Mouse (Mus musculus) fat pad, adult 2 months (tissue): Measurements from ENCODE around the gene Atp6ap1.

Source experiments
- DNase-seq: peaks from one replicate; pipeline ENCODE4 v3.0.0-alpha.2; 2011; ENCODE audit warnings: low read depth, low spot score; ENCODE audit errors: extremely low read depth

Gene Atp6ap1

DNA sequence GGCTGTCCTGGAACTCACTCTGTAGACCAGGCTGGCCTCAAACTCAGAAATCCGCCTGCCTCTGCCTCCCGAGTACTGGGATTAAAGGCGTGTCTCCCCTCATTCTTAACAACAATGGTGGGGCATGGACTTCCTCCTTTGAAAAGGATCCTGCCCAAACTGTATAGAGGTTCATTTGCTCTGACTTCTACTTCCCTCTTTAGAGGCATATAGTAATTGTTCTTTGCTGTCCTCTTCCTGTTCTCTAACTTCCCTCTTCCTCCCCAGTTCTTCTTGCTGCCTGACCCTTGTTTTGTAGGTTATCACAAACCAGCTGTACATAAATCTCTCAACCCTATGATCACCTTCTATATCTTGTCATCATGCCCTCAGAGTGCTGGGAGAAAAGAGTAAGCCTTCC, 2.8 kb downstream of the Atp6ap1 start:
- DNase-seq = no peak

DNA sequence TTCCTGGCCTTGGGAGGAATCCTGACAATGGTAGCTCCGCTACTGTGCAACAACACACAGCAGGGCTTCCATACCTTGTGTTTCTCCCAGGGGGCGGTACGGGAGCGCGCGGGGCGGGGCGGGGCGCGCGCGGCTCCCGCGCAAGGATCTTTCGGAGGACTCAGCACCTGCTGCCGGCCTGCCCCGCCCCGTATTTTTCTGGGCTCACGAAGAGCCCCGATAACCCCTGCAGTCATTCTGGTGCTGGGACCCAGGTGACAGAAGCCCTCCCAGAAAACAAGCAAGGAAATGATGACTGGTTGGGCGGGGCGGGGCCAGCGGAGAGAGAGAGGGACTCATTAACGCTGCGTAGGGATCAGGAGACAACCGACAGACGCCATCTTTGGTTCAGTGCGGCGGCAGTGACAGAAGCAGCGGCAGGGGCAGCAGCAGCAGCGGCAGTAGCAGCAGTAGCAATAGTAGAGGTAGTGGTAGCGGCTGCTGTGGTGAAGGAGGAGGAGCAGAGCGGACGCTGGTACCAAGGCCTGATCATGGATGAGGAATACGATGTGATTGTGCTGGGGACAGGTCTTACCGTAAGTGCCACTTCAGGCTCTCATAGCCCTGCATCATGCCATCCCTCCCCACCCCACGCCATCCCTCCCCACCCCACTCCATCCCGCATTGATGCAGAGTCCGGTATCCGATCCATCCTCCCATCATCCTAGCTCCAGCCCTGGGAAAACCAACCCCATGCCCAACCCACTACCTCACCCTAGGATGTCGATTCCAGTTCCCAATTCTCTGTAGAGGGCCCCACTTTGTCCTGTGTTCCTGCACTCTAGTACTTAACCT, 8.2 kb downstream of the Atp6ap1 start, which contains the start of gene Gdi1:
Gene Gdi1, plus strand, starts transcription at position 132 of the 834 bp plus-strand sequence.
- no peak for DNase-seq

DNA sequence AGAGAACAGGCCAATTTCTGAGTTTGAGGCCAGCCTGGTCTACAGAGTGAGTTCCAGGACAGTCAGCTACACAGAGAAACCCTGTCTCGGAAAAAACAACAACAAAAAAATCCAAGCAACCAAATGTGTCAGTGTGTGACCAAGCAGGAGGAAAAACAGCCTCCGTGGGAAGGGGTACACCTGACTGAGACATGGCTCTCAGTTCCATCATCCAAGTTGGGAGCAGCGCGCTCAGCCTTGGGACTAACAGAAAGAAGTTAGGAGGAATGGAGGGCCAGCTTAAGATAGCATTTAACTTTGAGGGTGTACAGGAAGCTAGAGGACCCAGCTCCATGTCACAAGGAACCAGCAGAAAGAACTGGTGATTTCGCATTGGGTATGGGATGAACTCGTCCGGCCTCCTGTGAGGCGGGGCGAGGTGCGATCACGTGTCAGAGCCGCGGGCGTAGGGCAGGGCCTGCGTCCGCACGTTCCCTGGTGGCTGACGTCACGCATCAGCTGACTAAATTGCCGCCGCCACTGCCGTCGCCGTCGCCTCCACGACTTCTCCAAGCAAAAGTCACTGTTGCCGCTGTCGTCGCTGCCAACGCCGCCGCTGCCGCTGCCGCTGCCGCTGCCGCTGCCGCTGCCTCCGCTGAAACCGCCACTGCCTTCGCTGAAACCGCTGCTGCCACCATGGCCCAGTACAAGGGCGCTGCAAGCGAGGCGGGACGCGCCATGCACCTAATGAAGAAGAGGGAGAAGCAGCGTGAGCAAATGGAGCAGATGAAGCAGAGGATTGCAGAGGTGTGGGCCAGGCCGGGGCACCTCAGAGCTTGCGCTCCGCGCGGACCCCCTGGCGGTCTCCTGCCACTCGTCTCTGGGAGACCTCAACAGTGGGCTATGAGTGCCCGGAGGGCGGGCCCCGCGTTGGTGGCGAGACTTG, 15.9 kb downstream of the Atp6ap1 start, which contains the start of gene Fam50a:
Gene Fam50a, plus strand, starts transcription at position 494 of the 925 bp plus-strand sequence.
- no peak for DNase-seq

DNA sequence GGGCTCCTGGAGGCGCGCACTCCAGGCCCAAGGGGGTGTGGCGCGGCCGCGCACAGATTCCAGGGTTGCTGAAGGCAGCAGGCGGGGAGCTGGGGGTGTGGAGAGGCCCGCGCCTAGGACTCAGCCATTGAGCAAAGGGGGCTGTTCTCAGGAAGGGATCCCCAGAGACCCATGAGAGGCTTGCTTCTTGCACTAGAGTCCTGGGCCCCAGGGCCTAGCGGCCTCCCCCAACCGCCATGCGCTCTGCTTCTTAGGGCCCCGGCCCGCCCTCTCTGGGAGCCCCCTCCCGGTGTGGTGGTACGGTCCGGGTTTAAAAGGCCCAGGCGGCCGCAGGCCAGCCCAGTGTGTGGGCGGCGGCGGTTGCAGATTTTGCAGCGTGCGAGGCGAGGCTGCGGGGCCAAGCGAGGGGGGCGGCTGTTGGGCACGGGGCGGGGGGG, 31.8 kb downstream of the Atp6ap1 start, which contains the start of gene Plxna3:
Gene Plxna3, plus strand, starts transcription at position 342 of the 437 bp plus-strand sequence.
- no peak for DNase-seq

DNA sequence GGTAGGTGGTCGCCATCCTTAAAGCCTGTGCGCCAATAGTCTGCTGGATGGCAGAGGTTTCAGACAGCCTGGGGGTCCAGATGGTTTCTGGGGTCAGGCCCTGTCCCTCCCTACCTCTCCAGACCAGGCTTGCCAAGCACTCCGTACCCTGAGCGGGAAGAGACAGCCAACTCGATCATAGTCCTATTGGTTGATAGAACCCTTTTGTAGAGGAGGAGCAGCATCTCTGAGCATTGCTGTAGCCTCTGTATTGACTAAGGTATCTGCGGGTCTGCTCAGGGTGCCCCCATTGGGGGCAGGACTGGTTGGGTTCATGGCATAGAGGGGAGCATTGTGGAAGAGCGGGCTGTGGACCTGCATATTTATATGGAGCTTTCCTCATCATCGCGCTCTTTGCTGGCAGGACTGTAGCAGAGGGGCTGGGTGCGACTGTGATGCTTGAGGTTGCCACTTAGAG, 32.3 kb downstream of the Atp6ap1 start:
- no peak for DNase-seq

DNA sequence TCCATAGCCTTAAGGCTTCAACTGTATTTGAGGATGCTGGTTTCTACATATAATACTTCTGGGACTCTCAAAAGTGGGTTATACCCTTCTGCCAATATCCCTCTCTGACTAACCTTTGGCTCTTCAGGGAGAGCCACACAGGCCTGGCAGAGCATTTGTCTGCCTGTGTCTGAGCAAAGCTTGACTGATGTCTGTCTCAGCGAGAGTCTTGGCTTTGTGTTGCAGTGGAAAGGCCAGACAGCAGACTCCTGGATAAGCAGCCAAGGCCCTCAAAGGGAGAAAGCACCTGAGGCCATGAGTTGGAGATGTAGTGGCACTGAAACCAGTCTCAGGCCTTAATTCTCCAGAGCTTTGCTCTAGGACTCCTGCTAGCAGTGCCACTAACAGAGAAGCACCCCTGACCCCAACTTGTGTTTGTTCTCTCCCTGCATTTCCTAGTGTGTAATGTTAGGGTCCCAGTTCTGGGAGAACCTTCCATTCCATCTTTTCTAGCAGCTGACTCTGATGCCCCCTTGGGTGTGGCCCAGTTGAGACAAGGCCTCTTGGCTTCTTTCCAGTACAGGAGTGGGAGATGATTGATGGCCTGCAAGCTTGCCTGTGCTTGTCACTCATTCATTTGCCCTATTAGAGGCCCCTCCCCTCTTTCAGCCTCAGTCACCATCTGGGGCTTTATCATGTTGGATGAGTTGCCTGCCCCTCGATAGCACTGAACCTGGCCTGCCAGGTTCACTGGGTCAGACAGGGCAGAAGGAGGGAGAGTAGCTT, 33.5 kb downstream of the Atp6ap1 start:
- DNase-seq = no peak

DNA sequence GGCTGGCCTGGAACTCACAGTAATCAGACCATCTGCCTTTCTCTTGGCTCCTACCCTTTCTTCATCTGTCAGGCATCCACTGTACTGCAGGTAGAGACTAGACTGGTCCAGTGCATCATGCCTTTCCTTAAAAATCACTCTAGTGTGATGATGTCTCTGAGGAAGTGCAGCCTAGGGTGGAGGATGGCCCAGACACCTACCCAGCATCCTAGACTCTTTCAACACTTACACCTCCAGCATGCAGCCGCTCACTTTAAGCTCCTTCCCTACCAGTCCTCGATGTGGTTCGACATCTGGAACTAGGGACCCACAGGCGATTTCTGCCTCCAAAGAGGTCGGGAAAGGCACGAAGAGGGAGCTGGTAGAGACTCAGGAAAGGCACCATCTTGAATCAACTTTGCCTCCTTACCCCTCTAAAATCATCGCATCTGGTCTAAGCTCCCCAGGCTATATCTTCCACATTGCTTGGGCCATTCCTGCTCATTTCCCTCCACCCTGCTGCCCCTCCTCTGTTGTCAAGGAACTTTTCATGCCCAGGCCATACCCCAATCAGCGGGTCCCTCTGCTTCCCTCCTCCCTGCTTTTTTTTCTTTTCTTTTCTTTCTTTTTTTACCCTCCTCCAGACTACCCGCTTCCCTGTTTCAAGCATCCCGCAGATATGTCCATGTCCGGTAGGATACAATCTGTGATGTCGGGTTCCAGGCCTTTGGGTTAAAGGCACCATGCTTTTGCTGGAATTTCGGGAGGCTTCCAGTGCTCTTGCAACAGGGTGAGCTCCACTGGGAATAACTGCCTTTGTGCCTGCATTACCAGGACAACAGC, 56.0 kb downstream of the Atp6ap1 start:
- no peak for DNase-seq

DNA sequence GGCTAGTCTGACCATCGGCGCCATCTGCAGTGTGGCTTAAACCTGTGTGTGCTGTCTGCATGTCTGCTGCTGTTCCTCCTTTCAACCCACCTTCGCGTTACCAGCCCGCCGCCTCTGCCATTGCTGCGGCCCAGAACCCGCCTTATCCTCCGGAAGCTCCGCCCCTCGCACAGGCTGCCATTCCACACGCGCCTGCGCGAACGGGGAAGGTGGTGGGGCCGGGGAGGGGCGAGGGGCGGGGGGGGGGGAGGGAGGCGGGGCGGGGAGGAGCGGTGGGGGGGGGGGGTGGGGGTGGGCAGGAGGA, 56.5 kb downstream of the Atp6ap1 start, which contains the start of gene Lage3:
Gene Lage3, minus strand, starts transcription at position 152 of the 304 bp plus-strand sequence.
- no peak for DNase-seq
